Mouse (Mus musculus) frontal cortex, adult 2 months (tissue): ENCODE results near the gene B4galt3. TPM values are rescaled to one million over a fixed set of nuclear protein-coding genes. Genes with fewer than 3 reads are reported as not detected.

Source experiments
- DNase-seq, 2 experiments: peaks; one replicate each; pipeline ENCODE4 v3.0.0; 2022; ENCODE audit warnings: low spot score in 1 of 2; ENCODE audit errors: extremely low spot score in 1 of 2
- polyA plus RNA-seq: library from polyadenylated mRNA; depleted of rRNA; stranded (reverse); fragments of >200 nt; gene quantifications from 2 replicates; pipeline ENCODE4 v1.2.3, GENCODE M21; 2012

The B4galt3 gene
- polyA plus RNA-seq, 1 experiment = 73.7 TPM

GRCm38 (mm10) chr1:171262594-171263130 lies 7.5 kb upstream of the B4galt3 start:
- DNase-seq = peak; percentile 91 to 95

GRCm38 (mm10) chr1:171263185-171263611 lies 6.9 kb upstream of the B4galt3 start:
- DNase-seq = peak in 1 of 2 experiments; percentile 66

GRCm38 (mm10) chr1:171263666-171264461 lies 6.3 kb upstream of the B4galt3 start:
- DNase-seq = no peak

- DNase-seq = peak in 1 of 2 experiments; percentile 61
These were observed 4.0 kb upstream of the B4galt3 start for GRCm38 (mm10) chr1:171265971-171266744.

- DNase-seq = no peak
These were observed 1.8 kb upstream of the B4galt3 start for GRCm38 (mm10) chr1:171268341-171268740.

- no peak for DNase-seq
These were observed 409 bp downstream of the B4galt3 start for GRCm38 (mm10) chr1:171270573-171270900.

- DNase-seq = no peak
These were observed 1.1 kb downstream of the B4galt3 start for GRCm38 (mm10) chr1:171271196-171271595.

- DNase-seq = no peak
These were observed 1.5 kb downstream of the B4galt3 start for GRCm38 (mm10) chr1:171271622-171272021.

GRCm38 (mm10) chr1:171272086-171272485 lies 2.0 kb downstream of the B4galt3 start:
- DNase-seq = no peak

GRCm38 (mm10) chr1:171274171-171274570 lies 4.0 kb downstream of the B4galt3 start:
- DNase-seq = no peak

GRCm38 (mm10) chr1:171275144-171275734 lies 5.1 kb downstream of the B4galt3 start:
- DNase-seq = no peak

- no peak for DNase-seq
These were observed 6.1 kb downstream of the B4galt3 start for GRCm38 (mm10) chr1:171276110-171276748.

- DNase-seq = no peak
These were observed 7.6 kb downstream of the B4galt3 start for GRCm38 (mm10) chr1:171277736-171278135.

- no peak for DNase-seq
These were observed 8.3 kb downstream of the B4galt3 start for GRCm38 (mm10) chr1:171278436-171278835.

GRCm38 (mm10) chr1:171279012-171279705 lies 9.0 kb downstream of the B4galt3 start:
- no peak for DNase-seq

- no peak for DNase-seq
These were observed 9.6 kb downstream of the B4galt3 start for GRCm38 (mm10) chr1:171279721-171280120.

- no peak for DNase-seq
These were observed 10.3 kb downstream of the B4galt3 start for GRCm38 (mm10) chr1:171280250-171280915.

- peak; percentile 96 to 97 for DNase-seq
These were observed 10.9 kb downstream of the B4galt3 start, which contains the start of gene Ppox for GRCm38 (mm10) chr1:171280916-171281527. Gene Ppox, minus strand, starts transcription at chr1:171281186.

GRCm38 (mm10) chr1:171281528-171281923 lies 11.4 kb downstream of the B4galt3 start:
- peak in 1 of 2 experiments; percentile 86 for DNase-seq
